Mouse (Mus musculus): ENCODE measurements at regions not wholly inside any gene's neighbourhood (a gene's known extent, or its start where the extent isn't known, plus 50 kb on each side); places are given as distances from the start of the nearest gene placed in this dataset.

GRCm38 (mm10) chr10:125696159-125696558 lies 269.8 kb upstream of the Lrig3 start:
- no peak overlapping the region for H3K27ac ChIP-seq (ENCODE audit: control insufficient read depth, low read depth, low read length)
- no peaks in the 10 kb centered on the region for H3K27me3 ChIP-seq (ENCODE audit: control insufficient read depth in 1 of 2, insufficient read depth in 2 of 2, low read length in 2 of 2)
- H3K9me3 ChIP-seq (replicated peaks; ENCODE audit: insufficient read depth, low read length) = no peaks in the 10 kb centered on the region
- H3K36me3 ChIP-seq (ENCODE audit: control insufficient read depth in 1 of 2, insufficient read depth in 2 of 2, low read length in 2 of 2) = no peaks in the 10 kb centered on the region
- no peaks in the 10 kb centered on the region for H3K79me2 ChIP-seq (ENCODE audit: control insufficient read depth, insufficient read depth, low read length, poor library complexity)
- no peak overlapping the region for H3K9ac ChIP-seq (ENCODE audit: control insufficient read depth, low read depth, low read length, poor library complexity, severe bottlenecking)
- DNase-seq (ENCODE audit: low read depth, low spot score) = no peak
- no peaks in the 10 kb centered on the region for H3K4me1 ChIP-seq (ENCODE audit: control insufficient read depth in 1 of 2, insufficient read depth in 2 of 2, low read length in 2 of 2)
- no peak for TF ChIP-seq ELF1 (IDR thresholded peaks at IDR 0.05; ENCODE audit: low read depth, low read length)
- no peak for TF ChIP-seq TCF12 (IDR thresholded peaks at IDR 0.05; ENCODE audit: low read depth, low read length)
- TF ChIP-seq NRF1 (IDR thresholded peaks at IDR 0.05; ENCODE audit: insufficient read depth, low read depth, low read length, poor library complexity, severe bottlenecking) = no peak
- TF ChIP-seq GABPA (IDR thresholded peaks at IDR 0.05; ENCODE audit: low read depth, low read length) = no peak
- TF ChIP-seq SMC3 (IDR thresholded peaks at IDR 0.05; ENCODE audit: low read depth, low read length) = no peak
- TF ChIP-seq MAZ (IDR thresholded peaks at IDR 0.05; ENCODE audit: low read depth, low read length) = no peak
- TF ChIP-seq ZMIZ1 (IDR thresholded peaks at IDR 0.05; ENCODE audit: low read depth, low read length) = no peak
- no peak for TF ChIP-seq POLR2AphosphoS2 (IDR thresholded peaks at IDR 0.05; ENCODE audit: low read length)
- TF ChIP-seq MAX (IDR thresholded peaks at IDR 0.05; ENCODE audit: low read length) = no peak
- TF ChIP-seq POLR2AphosphoS5 (IDR thresholded peaks at IDR 0.05; ENCODE audit: borderline replicate concordance, low read depth, low read length) = no peak
- no peak for TF ChIP-seq MYB (IDR thresholded peaks at IDR 0.05; ENCODE audit: low read depth, low read length)
- no peak for TF ChIP-seq CHD2 (IDR thresholded peaks at IDR 0.05; ENCODE audit: low read length)
- no peak for TF ChIP-seq SIN3A (IDR thresholded peaks at IDR 0.05; ENCODE audit: low read length)
- TF ChIP-seq MAFK (IDR thresholded peaks at IDR 0.05; ENCODE audit: borderline replicate concordance, low read depth, low read length) = no peak
- no peak for TF ChIP-seq TAL1 (IDR thresholded peaks at IDR 0.05; ENCODE audit: low read length)
- no peak for TF ChIP-seq CHD1 (IDR thresholded peaks at IDR 0.05; ENCODE audit: low read depth, low read length)
- TF ChIP-seq ZC3H11A (IDR thresholded peaks at IDR 0.05; ENCODE audit: low read depth, low read length) = no peak
- TF ChIP-seq ZNF384 (IDR thresholded peaks at IDR 0.05; ENCODE audit: low read depth, low read length) = no peak
- no peak overlapping the region for H3K4me3 ChIP-seq (ENCODE audit: control insufficient read depth in 1 of 2, insufficient read depth in 1 of 2, low read depth in 2 of 2, low read length in 2 of 2)

DNA sequence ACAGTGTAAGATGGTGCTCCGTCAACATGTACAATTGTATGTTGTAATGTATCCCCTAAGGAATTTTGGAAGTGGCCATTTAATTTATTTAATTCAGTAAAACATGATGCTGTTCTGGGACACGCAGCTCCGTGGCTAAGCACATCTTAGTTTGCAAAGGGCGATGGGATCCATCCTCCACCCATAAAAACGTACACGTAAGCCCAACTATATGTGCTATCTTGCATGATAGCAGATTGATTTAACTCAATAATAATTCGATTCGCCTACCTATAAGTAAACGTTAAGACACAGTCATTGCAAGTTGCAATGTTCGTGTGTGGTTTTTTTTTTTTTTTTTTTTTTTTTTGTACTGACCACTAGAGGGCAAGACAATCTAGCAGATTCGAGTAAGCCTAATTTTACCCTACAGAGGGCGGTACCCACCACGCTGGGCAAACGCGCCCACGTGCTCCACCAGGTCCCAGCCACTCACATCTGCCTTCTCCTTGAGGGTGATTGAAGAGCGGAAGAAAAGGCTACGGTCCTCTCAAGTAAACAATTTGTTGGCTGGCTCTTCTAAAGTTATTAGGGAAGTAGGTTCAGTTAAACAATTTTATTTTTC lies 240.8 kb upstream of the Lrig3 start:
- TF ChIP-seq CTCF (IDR thresholded peaks at IDR 0.05 in 2 of 3, conservative IDR thresholded peaks at IDR 0.05 in 1 of 3; ENCODE audit: control insufficient read depth in 1 of 3, insufficient read depth in 1 of 3, low read depth in 2 of 3, low read length in 3 of 3, poor library complexity in 1 of 3, severe bottlenecking in 1 of 3) = peak in 1 of 3 experiments; percentile 9; a peak in 1 of 6 replicates
- TF ChIP-seq ZNF384 (IDR thresholded peaks at IDR 0.05; ENCODE audit: low read depth, low read length) = peak; percentile 76
- TF ChIP-seq RAD21 (IDR thresholded peaks at IDR 0.05; ENCODE audit: low read depth, low read length) = 0 out of 2 replicates have a peak, but pooled peaks have one; percentile 5
- TF ChIP-seq MAFK (IDR thresholded peaks at IDR 0.05; ENCODE audit: borderline replicate concordance, low read depth, low read length) = no peak
- H3K4me1 ChIP-seq (ENCODE audit: control insufficient read depth in 1 of 2, insufficient read depth in 2 of 2, low read length in 2 of 2) = no peaks in the 10 kb centered on the region
- H3K9me3 ChIP-seq (replicated peaks; ENCODE audit: insufficient read depth, low read length) = no peaks in the 10 kb centered on the region
- no peaks in the 10 kb centered on the region for H3K79me2 ChIP-seq (ENCODE audit: control insufficient read depth, insufficient read depth, low read length, poor library complexity)
- H3K36me3 ChIP-seq (ENCODE audit: control insufficient read depth in 1 of 2, insufficient read depth in 2 of 2, low read length in 2 of 2) = no peaks in the 10 kb centered on the region
- DNase-seq (ENCODE audit: low read depth, low spot score) = peak; percentile 4
- H3K4me3 ChIP-seq (ENCODE audit: control insufficient read depth in 1 of 2, insufficient read depth in 1 of 2, low read depth in 2 of 2, low read length in 2 of 2) = no peak overlapping the region
- H3K9ac ChIP-seq (ENCODE audit: control insufficient read depth, low read depth, low read length, poor library complexity, severe bottlenecking) = no peak overlapping the region
- no peak overlapping the region for H3K27ac ChIP-seq (ENCODE audit: control insufficient read depth, low read depth, low read length)
- no peaks in the 10 kb centered on the region for H3K27me3 ChIP-seq (ENCODE audit: control insufficient read depth in 1 of 2, insufficient read depth in 2 of 2, low read length in 2 of 2)
